Mouse (Mus musculus) brain, embryonic 14.5 days (tissue): ENCODE data around the gene Ercc2.

Source experiments
- CTCF ChIP-seq: fragments of 200-500 bp; IDR thresholded peaks from 2 replicates; pipeline ENCODE4 v1.5.1; 2012; ENCODE audit warnings: inconsistent platforms, mild to moderate bottlenecking, moderate library complexity, borderline replicate concordance; ENCODE audit not compliant: insufficient read depth, insufficient read length; ENCODE audit errors: extremely low read depth
- POLR2A ChIP-seq: fragments of 200-500 bp; IDR thresholded peaks from 2 replicates; pipeline ENCODE4 v1.6.1; 2012; ENCODE audit warnings: mild to moderate bottlenecking, inconsistent platforms, borderline replicate concordance; ENCODE audit not compliant: poor library complexity, insufficient read depth, insufficient read length, severe bottlenecking; ENCODE audit errors: extremely low read depth

- TF ChIP-seq POLR2A (no peak), CTCF (no peak)
These were observed 344 bp downstream of the Ercc2 start for GRCm38 (mm10) chr7:19382166-19382541.
